Mouse (Mus musculus): ENCODE data around the gene Map3k10. TPM values are rescaled to one million over a fixed set of nuclear protein-coding genes. Genes with fewer than 3 reads are reported as not detected.
A peak's percentile ranks its signal among the peaks of the same experiment; 100 is the strongest.

Gene Map3k10
- total RNA-seq (2014; rRNA removed) (150 and 165 TPM in 2 replicates), polyA plus RNA-seq (2015; fragmentation: Nextera tagmentation; extraction: Ambion mirVana) (24.4 and 24.5 TPM in 2 replicates)

DNA sequence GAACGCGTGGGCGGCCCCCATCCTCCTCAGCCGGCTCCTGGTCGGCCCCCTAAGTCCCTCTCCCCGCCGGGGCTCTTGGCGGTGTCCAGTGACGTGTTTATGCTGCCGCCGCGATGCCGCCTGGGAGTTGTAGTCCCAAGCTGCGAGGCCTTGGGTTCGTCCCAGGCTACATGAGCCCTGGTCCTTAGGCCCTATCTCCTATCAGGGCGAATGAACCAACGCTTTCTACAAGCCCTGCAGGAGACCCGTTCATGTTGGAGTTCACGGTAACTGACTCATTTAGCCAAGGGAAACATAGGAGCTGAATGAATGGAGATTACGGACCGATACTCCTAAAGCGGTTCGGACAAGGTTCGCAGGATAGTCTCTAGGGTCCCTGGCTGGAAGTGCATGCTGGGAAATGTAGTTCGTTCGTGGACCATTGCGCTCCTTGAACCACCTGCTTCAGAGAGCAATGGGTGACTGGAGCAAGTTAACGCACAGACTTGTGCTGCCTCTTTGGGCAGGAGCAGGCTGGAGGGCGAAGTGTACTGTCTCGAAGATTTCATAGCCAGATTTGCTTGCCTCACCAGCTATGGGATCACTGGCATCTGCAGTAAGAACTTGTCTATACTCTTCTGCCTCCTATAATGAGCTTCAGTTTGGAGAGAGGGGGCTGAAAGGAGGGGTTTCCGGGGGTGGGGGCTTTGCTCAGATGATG is at the start of gene Map3k10:
Map3k10 (minus strand) TSS at position 77 of the 700 bp plus-strand sequence.
- no peaks in the 10 kb centered on the region for H3K27me3 ChIP-seq (ENCODE audit: insufficient read depth, low read length)
- H3K4me2 ChIP-seq (ENCODE audit: low read depth, low read length, poor library complexity, severe bottlenecking): peak within 1 kb of the TSS; percentile 99
- DNase-seq (ENCODE audit: low spot score): peak; percentile 96
- H3K36me3 ChIP-seq (ENCODE audit: insufficient read depth, low read length): no peaks in the 10 kb centered on the region
- peak within 1 kb of the TSS; percentile 93 for H3K27ac ChIP-seq (ENCODE audit: low read depth, low read length)
- peak within 1 kb of the TSS; percentile 90 for H3K4me3 ChIP-seq (ENCODE audit: low read depth, low read length)
- TF ChIP-seq CTCF (IDR thresholded peaks at IDR 0.05): 0 out of 2 replicates have a peak, but pooled peaks have one; percentile 11
- ATAC-seq (ENCODE audit: low FRiP score): peak; percentile 96
- WGBS: under 1% methylated on average over 31 of the region's 31 CpGs
- no peaks in the 10 kb centered on the region for H3K9me3 ChIP-seq (ENCODE audit: low read length)
- peak within 1 kb of the TSS; percentile 91 for H3K9ac ChIP-seq (replicated peaks; ENCODE audit: low read length, poor library complexity, severe bottlenecking)
- peaks cover 23% of the 10 kb centered on the region for H3K4me1 ChIP-seq (ENCODE audit: insufficient read depth, low read length)

DNA sequence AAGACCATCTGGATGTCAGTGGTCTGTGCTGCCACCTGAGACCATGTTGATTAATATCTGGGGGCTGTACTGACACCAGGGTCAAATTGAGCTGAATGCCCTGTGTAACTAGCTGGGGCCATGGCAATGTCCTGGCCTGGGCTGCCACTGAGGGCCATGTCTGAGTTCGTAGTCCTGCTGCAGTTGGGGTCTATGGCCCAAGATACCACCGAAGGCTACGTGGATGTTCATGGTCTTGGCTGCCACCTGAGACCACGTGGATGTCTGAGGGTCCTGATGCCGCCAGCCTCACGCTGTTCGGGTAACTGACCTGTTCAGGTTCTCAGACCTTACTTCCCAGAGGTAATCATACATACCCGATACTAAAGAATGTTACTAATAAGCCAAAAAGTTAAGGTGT is 47.6 kb upstream of the Map3k10 start:
- no peaks in the 10 kb centered on the region for H3K36me3 ChIP-seq (ENCODE audit: insufficient read depth, low read length)
- H3K4me2 ChIP-seq (ENCODE audit: low read depth, low read length, poor library complexity, severe bottlenecking): no peak overlapping the region
- no peaks in the 10 kb centered on the region for H3K4me1 ChIP-seq (ENCODE audit: insufficient read depth, low read length)
- 91% methylated on average over 8 of the region's 8 CpGs for WGBS
- TF ChIP-seq CTCF (IDR thresholded peaks at IDR 0.05): no peak
- ATAC-seq (ENCODE audit: low FRiP score) (no peak), DNase-seq (ENCODE audit: low spot score) (no peak)
- no peak overlapping the region for H3K27ac ChIP-seq (ENCODE audit: low read depth, low read length)
- no peak overlapping the region for H3K9ac ChIP-seq (replicated peaks; ENCODE audit: low read length, poor library complexity, severe bottlenecking)
- H3K9me3 ChIP-seq (ENCODE audit: low read length): no peaks in the 10 kb centered on the region
- no peaks in the 10 kb centered on the region for H3K27me3 ChIP-seq (ENCODE audit: insufficient read depth, low read length)
- H3K4me3 ChIP-seq (ENCODE audit: low read depth, low read length): no peak overlapping the region

GRCm38 (mm10) chr7:27710402-27710801 is 36.0 kb upstream of the Map3k10 start:
- Histone ChIP-seq H3K9me3 (ENCODE audit: low read length) (peaks cover 8% of the 10 kb centered on the region; the same call in 1 of the 2 replicates), H3K27me3 (ENCODE audit: insufficient read depth, low read length) (no peaks in the 10 kb centered on the region), H3K36me3 (ENCODE audit: insufficient read depth, low read length) (no peaks in the 10 kb centered on the region), H3K9ac (replicated peaks; ENCODE audit: low read length, poor library complexity, severe bottlenecking) (no peak overlapping the region), H3K4me2 (ENCODE audit: low read depth, low read length, poor library complexity, severe bottlenecking) (no peak overlapping the region), H3K27ac (ENCODE audit: low read depth, low read length) (no peak overlapping the region), H3K4me3 (ENCODE audit: low read depth, low read length) (no peak overlapping the region), H3K4me1 (ENCODE audit: insufficient read depth, low read length) (no peaks in the 10 kb centered on the region)
- TF ChIP-seq CTCF (IDR thresholded peaks at IDR 0.05): no peak
- DNase-seq (ENCODE audit: low spot score): no peak
- WGBS: 82% methylated on average over 7 of the region's 7 CpGs
- ATAC-seq (ENCODE audit: low FRiP score): no peak

- H3K9ac ChIP-seq (replicated peaks; ENCODE audit: low read length, poor library complexity, severe bottlenecking): no peak overlapping the region
- H3K27ac ChIP-seq (ENCODE audit: low read depth, low read length): no peak overlapping the region
- no peaks in the 10 kb centered on the region for H3K4me1 ChIP-seq (ENCODE audit: insufficient read depth, low read length)
- no peak overlapping the region for H3K4me3 ChIP-seq (ENCODE audit: low read depth, low read length)
- no peak for DNase-seq (ENCODE audit: low spot score)
- no peaks in the 10 kb centered on the region for H3K9me3 ChIP-seq (ENCODE audit: low read length)
- peaks cover 7% of the 10 kb centered on the region for H3K36me3 ChIP-seq (ENCODE audit: insufficient read depth, low read length)
- H3K4me2 ChIP-seq (ENCODE audit: low read depth, low read length, poor library complexity, severe bottlenecking): no peak overlapping the region
- ATAC-seq (ENCODE audit: low FRiP score): no peak
- WGBS: 22% methylated on average over 3 of the region's 3 CpGs
- TF ChIP-seq CTCF (IDR thresholded peaks at IDR 0.05): no peak
- no peaks in the 10 kb centered on the region for H3K27me3 ChIP-seq (ENCODE audit: insufficient read depth, low read length)
Measured at GRCm38 (mm10) chr7:27696711-27697110, 22.3 kb upstream of the Map3k10 start.

DNA sequence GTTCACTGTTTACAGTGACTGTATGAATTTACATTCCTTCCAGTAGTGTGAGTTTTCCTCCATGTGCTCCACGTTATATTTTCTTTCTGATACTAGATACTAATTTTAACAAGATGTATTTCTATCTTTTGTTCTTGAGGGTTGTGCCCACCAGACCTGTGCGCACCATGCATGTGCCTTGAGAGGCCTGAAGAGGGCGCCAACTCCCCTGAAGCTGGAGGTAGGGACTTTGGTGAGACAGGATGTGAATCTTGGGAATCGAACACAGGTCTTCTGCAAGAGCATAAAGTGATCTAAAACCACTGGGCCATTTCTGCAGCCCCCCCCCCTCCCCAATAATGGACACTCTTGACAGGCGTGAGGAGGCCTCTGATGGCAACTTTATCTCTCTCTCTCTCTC is 16.7 kb upstream of the Map3k10 start:
- Histone ChIP-seq H3K4me1 (ENCODE audit: insufficient read depth, low read length) (peaks cover 4% of the 10 kb centered on the region; the same call in 1 of the 2 replicates), H3K9me3 (ENCODE audit: low read length) (no peaks in the 10 kb centered on the region), H3K4me2 (ENCODE audit: low read depth, low read length, poor library complexity, severe bottlenecking) (no peak overlapping the region), H3K36me3 (ENCODE audit: insufficient read depth, low read length) (no peaks in the 10 kb centered on the region), H3K9ac (replicated peaks; ENCODE audit: low read length, poor library complexity, severe bottlenecking) (no peak overlapping the region), H3K27me3 (ENCODE audit: insufficient read depth, low read length) (no peaks in the 10 kb centered on the region), H3K27ac (ENCODE audit: low read depth, low read length) (no peak overlapping the region), H3K4me3 (ENCODE audit: low read depth, low read length) (no peak overlapping the region)
- DNase-seq (ENCODE audit: low spot score): peak; percentile 43
- WGBS: 43% methylated on average over 5 of the region's 5 CpGs
- no peak for ATAC-seq (ENCODE audit: low FRiP score)
- peak; percentile 79 for TF ChIP-seq CTCF (IDR thresholded peaks at IDR 0.05)

All from midbrain, postnatal 0 days (tissue).